Mouse (Mus musculus) midbrain, embryonic 10.5 days (tissue): Measurements from ENCODE around the gene Adck1. TPM values are rescaled to one million over a fixed set of nuclear protein-coding genes. Genes with fewer than 3 reads are reported as not detected.

Experiments used
- DNase-seq: peaks from one replicate; pipeline ENCODE4 v3.0.0-alpha.2; 2017; ENCODE audit warnings: low spot score
- H3K27ac ChIP-seq: fragments of 300-500 bp; sonication (generic); replicated peaks from 2 replicates; pipeline ENCODE4 v1.5.1; 2016; ENCODE audit warnings: mild to moderate bottlenecking
- H3K27me3 ChIP-seq: fragments of 300-500 bp; sonication (generic); 2 replicates; pipeline ENCODE4 v1.6.1; 2016; ENCODE audit warnings: low read depth, mild to moderate bottlenecking; ENCODE audit not compliant: poor library complexity, severe bottlenecking
- H3K36me3 ChIP-seq: fragments of 300-500 bp; sonication (generic); 2 replicates; pipeline ENCODE4 v1.6.1; 2016; ENCODE audit warnings: mild to moderate bottlenecking, moderate library complexity
- H3K4me1 ChIP-seq: fragments of 300-500 bp; sonication (generic); 2 replicates; pipeline ENCODE4 v1.6.1; 2016
- H3K4me3 ChIP-seq: fragments of 300-500 bp; sonication (generic); 2 replicates; pipeline ENCODE4 v1.5.1; 2016; ENCODE audit warnings: mild to moderate bottlenecking, moderate library complexity
- H3K9me3 ChIP-seq: fragments of 300-500 bp; sonication (generic); replicated peaks from 2 replicates; pipeline ENCODE4 v1.6.1; 2016; ENCODE audit warnings: mild to moderate bottlenecking
- WGBS: fragments of 180-500 bp; shearing (Covaris S2); methylation state at CpG from one replicate; pipeline ENCODE4 v1.1.7; 2016; 5-methylcytosine and 5-hydroxymethylcytosine counted together
- polyA plus RNA-seq: library from polyadenylated mRNA; unstranded; fragments of >200 nt; fragmentation: Nextera tagmentation; extraction: Ambion mirVana; gene quantifications from 2 replicates; pipeline ENCODE4 v1.2.1, GENCODE M21; 2016

Adck1 gene
- polyA plus RNA-seq, 1 experiment from 2014 or later = 20.4 TPM

- DNase-seq = no peak
- Histone ChIP-seq H3K9me3 (no peaks in the 10 kb centered on the region), H3K27me3 (no peaks in the 10 kb centered on the region), H3K4me1 (0 out of 2 replicates have a peak, but pooled peaks cover 2% of the 10 kb centered on the region), H3K4me3 (no peak overlapping the region), H3K36me3 (0 out of 2 replicates have a peak, but pooled peaks cover 4% of the 10 kb centered on the region), H3K27ac (no peak overlapping the region)
- WGBS = 97% methylated on average over 2 of the region's 2 CpGs
Observed at GRCm38 (mm10) chr12:88378256-88378655, 17.9 kb downstream of the Adck1 start.

- WGBS = 86% methylated on average over 6 of the region's 6 CpGs
- Histone ChIP-seq H3K9me3 (no peaks in the 10 kb centered on the region), H3K36me3 (no peaks in the 10 kb centered on the region), H3K27me3 (no peaks in the 10 kb centered on the region), H3K27ac (no peak overlapping the region), H3K4me1 (no peaks in the 10 kb centered on the region), H3K4me3 (no peak overlapping the region)
- DNase-seq = no peak
Observed at GRCm38 (mm10) chr12:88388832-88389231, 28.5 kb downstream of the Adck1 start.

GRCm38 (mm10) chr12:88398658-88399057 is 38.3 kb downstream of the Adck1 start:
- peaks cover 8% of the 10 kb centered on the region; the same call in 1 of the 2 replicates for H3K36me3 ChIP-seq
- no peaks in the 10 kb centered on the region for H3K27me3 ChIP-seq
- no peak overlapping the region for H3K27ac ChIP-seq
- DNase-seq = no peak
- no peak overlapping the region for H3K4me3 ChIP-seq
- WGBS = 87% methylated on average over 1 of the region's 1 CpGs
- no peaks in the 10 kb centered on the region for H3K9me3 ChIP-seq
- H3K4me1 ChIP-seq = no peaks in the 10 kb centered on the region

DNA sequence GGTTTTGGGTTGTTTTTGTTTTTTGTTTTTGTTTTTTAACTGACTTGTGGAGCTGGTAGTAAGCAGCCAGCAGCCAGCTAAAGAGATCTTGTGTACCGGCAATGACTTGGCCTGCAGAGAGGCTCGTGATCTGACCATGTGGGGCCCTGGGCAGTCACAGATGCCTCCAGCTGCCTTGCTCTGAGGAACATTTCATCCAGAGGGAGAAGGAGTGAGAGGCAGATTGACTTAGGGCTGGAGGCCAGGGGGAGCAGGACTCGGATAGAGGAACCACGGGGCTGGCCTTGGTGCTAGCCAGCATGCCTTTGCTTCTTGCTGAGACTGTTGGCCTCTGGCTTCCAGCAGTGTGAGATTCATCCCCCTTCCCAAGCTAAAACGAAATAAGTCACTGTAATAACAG is 43.2 kb downstream of the Adck1 start:
- DNase-seq = no peak
- no peak overlapping the region for H3K4me3 ChIP-seq

GRCm38 (mm10) chr12:88405113-88405512 is 44.8 kb downstream of the Adck1 start:
- Histone ChIP-seq H3K9me3 (no peaks in the 10 kb centered on the region), H3K4me3 (no peak overlapping the region), H3K36me3 (peaks cover 8% of the 10 kb centered on the region; the same call in 1 of the 2 replicates), H3K27me3 (no peaks in the 10 kb centered on the region), H3K4me1 (peaks cover 18% of the 10 kb centered on the region), H3K27ac (no peak overlapping the region)
- 35% methylated on average over 2 of the region's 2 CpGs for WGBS
- peak; percentile 60 for DNase-seq

More for the DNA sequence above, 43.2 kb downstream of the Adck1 start:
- Histone ChIP-seq H3K4me1 (peaks cover 6% of the 10 kb centered on the region), H3K36me3 (peaks cover 8% of the 10 kb centered on the region; the same call in 1 of the 2 replicates), H3K9me3 (no peaks in the 10 kb centered on the region), H3K27ac (no peak overlapping the region), H3K27me3 (no peaks in the 10 kb centered on the region)
- 64% methylated on average over 5 of the region's 5 CpGs for WGBS

DNA sequence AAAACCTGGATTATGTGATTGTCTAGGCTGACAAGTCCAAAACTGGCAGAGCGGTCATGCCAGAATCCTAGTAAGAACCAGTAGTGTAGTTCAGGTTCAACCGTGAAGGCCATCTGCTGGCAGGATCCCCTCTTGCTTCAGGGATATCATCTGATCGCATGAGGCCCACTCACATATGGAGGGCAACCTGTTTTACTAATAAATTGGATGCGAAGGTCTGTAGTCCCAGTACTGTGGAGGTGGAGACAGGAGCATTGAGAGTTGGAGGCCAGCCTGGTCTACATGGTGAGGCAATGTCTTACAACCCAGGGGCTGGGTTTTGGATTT is 47.6 kb downstream of the Adck1 start:
- H3K4me1 ChIP-seq = peaks cover 18% of the 10 kb centered on the region

GRCm38 (mm10) chr12:88408323-88409047 is 48.1 kb downstream of the Adck1 start:
- DNase-seq = peak; percentile 36
- Histone ChIP-seq H3K36me3 (peaks cover 13% of the 10 kb centered on the region), H3K27ac (peak overlapping the region; percentile 72), H3K4me3 (no peak overlapping the region), H3K4me1 (peaks cover 18% of the 10 kb centered on the region), H3K9me3 (no peaks in the 10 kb centered on the region), H3K27me3 (no peaks in the 10 kb centered on the region)
- 55% methylated on average over 11 of the region's 11 CpGs for WGBS

More for the DNA sequence above, 47.6 kb downstream of the Adck1 start:
- no peak overlapping the region for H3K4me3 ChIP-seq
- DNase-seq = no peak
- no peaks in the 10 kb centered on the region for H3K9me3 ChIP-seq
- 95% methylated on average over 4 of the region's 4 CpGs for WGBS
- no peaks in the 10 kb centered on the region for H3K27me3 ChIP-seq
- H3K27ac ChIP-seq = no peak overlapping the region
- peaks cover 13% of the 10 kb centered on the region for H3K36me3 ChIP-seq

DNA sequence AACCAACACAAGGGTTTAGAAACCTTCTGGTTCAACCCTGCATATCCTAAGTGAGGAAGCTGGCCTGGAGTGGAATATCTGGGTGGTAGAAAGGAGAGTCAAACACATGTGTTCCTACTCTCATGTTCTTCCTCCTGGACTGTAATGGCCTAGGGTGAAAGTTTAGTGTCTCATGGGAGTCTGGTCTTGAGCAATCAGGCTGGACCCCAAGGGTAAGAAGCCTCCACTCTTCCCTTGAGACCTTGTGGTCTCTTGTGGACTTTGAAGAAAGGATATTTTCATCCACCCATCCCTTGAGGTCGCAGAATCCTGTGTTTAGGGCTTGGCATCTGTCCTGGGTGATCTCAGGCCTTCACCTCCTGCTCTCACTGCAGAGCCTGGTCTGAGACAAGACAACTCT is 52.9 kb downstream of the Adck1 start:
- H3K9me3 ChIP-seq = no peaks in the 10 kb centered on the region
- peaks cover 15% of the 10 kb centered on the region for H3K4me1 ChIP-seq
- peaks cover 13% of the 10 kb centered on the region for H3K36me3 ChIP-seq
- H3K4me3 ChIP-seq = no peak overlapping the region
- WGBS = 89% methylated on average over 1 of the region's 1 CpGs
- no peaks in the 10 kb centered on the region for H3K27me3 ChIP-seq
- no peak overlapping the region for H3K27ac ChIP-seq
- DNase-seq = no peak

GRCm38 (mm10) chr12:88419912-88420621 is 59.7 kb downstream of the Adck1 start:
- H3K27me3 ChIP-seq = no peaks in the 10 kb centered on the region
- H3K27ac ChIP-seq = no peak overlapping the region
- H3K36me3 ChIP-seq = no peaks in the 10 kb centered on the region
- no peak overlapping the region for H3K4me3 ChIP-seq
- WGBS = 88% methylated on average over 12 of the region's 12 CpGs
- H3K9me3 ChIP-seq = no peaks in the 10 kb centered on the region
- H3K4me1 ChIP-seq = no peaks in the 10 kb centered on the region
- no peak for DNase-seq

GRCm38 (mm10) chr12:88426926-88427325 is 66.6 kb downstream of the Adck1 start:
- no peaks in the 10 kb centered on the region for H3K9me3 ChIP-seq
- H3K27me3 ChIP-seq = no peaks in the 10 kb centered on the region
- H3K27ac ChIP-seq = no peak overlapping the region
- H3K36me3 ChIP-seq = peaks cover 7% of the 10 kb centered on the region; the same call in 1 of the 2 replicates
- WGBS = 83% methylated on average over 3 of the region's 3 CpGs
- H3K4me3 ChIP-seq = no peak overlapping the region
- DNase-seq = no peak
- H3K4me1 ChIP-seq = no peaks in the 10 kb centered on the region

GRCm38 (mm10) chr12:88428735-88429134 is 68.4 kb downstream of the Adck1 start:
- DNase-seq = no peak
- no peak overlapping the region for H3K4me3 ChIP-seq
- H3K27me3 ChIP-seq = no peaks in the 10 kb centered on the region
- H3K27ac ChIP-seq = no peak overlapping the region
- WGBS = 82% methylated on average over 2 of the region's 2 CpGs
- H3K9me3 ChIP-seq = no peaks in the 10 kb centered on the region
- peaks cover 8% of the 10 kb centered on the region; the same call in 1 of the 2 replicates for H3K36me3 ChIP-seq
- no peaks in the 10 kb centered on the region for H3K4me1 ChIP-seq

- DNase-seq = no peak
- Histone ChIP-seq H3K9me3 (no peaks in the 10 kb centered on the region), H3K36me3 (peaks cover 8% of the 10 kb centered on the region; the same call in 1 of the 2 replicates), H3K27ac (no peak overlapping the region), H3K4me1 (no peaks in the 10 kb centered on the region), H3K27me3 (no peaks in the 10 kb centered on the region), H3K4me3 (no peak overlapping the region)
- WGBS = 90% methylated on average over 4 of the region's 4 CpGs
Observed at GRCm38 (mm10) chr12:88432277-88432676, 71.9 kb downstream of the Adck1 start.

DNA sequence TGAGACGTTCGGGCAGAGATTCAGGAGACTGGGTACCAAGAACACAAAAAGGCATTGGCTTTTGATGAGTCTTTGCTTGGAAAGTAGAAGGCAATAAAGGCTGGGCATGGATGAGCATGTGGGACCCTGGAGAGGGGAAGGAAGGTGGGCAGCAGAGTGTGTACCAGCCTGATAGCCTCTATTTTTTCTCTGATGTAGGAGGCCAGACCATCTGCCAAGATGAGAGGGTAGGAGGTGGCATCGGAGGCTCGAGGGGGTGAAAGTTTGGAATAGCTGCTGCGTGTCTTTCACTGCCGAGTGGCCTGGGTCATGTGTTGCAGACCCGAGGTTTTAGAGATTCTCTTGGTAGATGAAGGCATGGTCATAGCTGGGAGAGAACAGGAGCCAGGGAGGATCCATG is 72.8 kb downstream of the Adck1 start:
- 91% methylated on average over 7 of the region's 7 CpGs for WGBS
- H3K4me1 ChIP-seq = no peaks in the 10 kb centered on the region
- no peaks in the 10 kb centered on the region for H3K9me3 ChIP-seq
- no peaks in the 10 kb centered on the region for H3K27me3 ChIP-seq
- H3K36me3 ChIP-seq = peaks cover 8% of the 10 kb centered on the region; the same call in 1 of the 2 replicates
- H3K27ac ChIP-seq = no peak overlapping the region
- H3K4me3 ChIP-seq = no peak overlapping the region
- no peak for DNase-seq
